Mouse (Mus musculus): ENCODE measurements at regions not wholly inside any gene's neighbourhood (a gene's known extent, or its start where the extent isn't known, plus 50 kb on each side); places are given as distances from the start of the nearest gene placed in this dataset.

GRCm38 (mm10) chr11:71410582-71410981 lies 180.0 kb upstream of the Nlrp1b start:
- no peak for DNase-seq (ENCODE audit: low spot score in 2 of 2)

- no peak for DNase-seq (ENCODE audit: low spot score in 2 of 2)
These were observed 181.4 kb upstream of the Nlrp1b start for GRCm38 (mm10) chr11:71411958-71412357.

- DNase-seq (ENCODE audit: low spot score in 2 of 2), result no peak
These were observed 184.0 kb upstream of the Nlrp1b start for GRCm38 (mm10) chr11:71414403-71415140.

- DNase-seq (ENCODE audit: low spot score in 2 of 2), result no peak
These were observed 184.9 kb upstream of the Nlrp1b start for GRCm38 (mm10) chr11:71415451-71415850.

GRCm38 (mm10) chr11:71422291-71422840 lies 191.8 kb upstream of the Nlrp1b start:
- no peak for DNase-seq (ENCODE audit: low spot score in 2 of 2)

GRCm38 (mm10) chr11:71423242-71423641 lies 192.7 kb upstream of the Nlrp1b start:
- no peak for DNase-seq (ENCODE audit: low spot score in 2 of 2)

- no peak for DNase-seq (ENCODE audit: low spot score in 2 of 2)
These were observed 194.3 kb upstream of the Nlrp1b start for GRCm38 (mm10) chr11:71424879-71425278.

GRCm38 (mm10) chr11:71429739-71430138 lies 199.2 kb upstream of the Nlrp1b start:
- DNase-seq (ENCODE audit: low spot score in 2 of 2), result no peak

GRCm38 (mm10) chr11:71434241-71434640 lies 203.7 kb upstream of the Nlrp1b start:
- DNase-seq (ENCODE audit: low spot score in 2 of 2), result no peak

- DNase-seq (ENCODE audit: low spot score in 2 of 2), result no peak
These were observed 204.4 kb upstream of the Nlrp1b start for GRCm38 (mm10) chr11:71434886-71435285.

GRCm38 (mm10) chr11:71435745-71436144 lies 205.2 kb upstream of the Nlrp1b start:
- peak in 1 of 2 experiments; percentile 24 for DNase-seq (ENCODE audit: low spot score in 2 of 2)

- DNase-seq (ENCODE audit: low spot score in 2 of 2), result no peak
These were observed 205.8 kb upstream of the Nlrp1b start for GRCm38 (mm10) chr11:71436335-71436734.

- DNase-seq (ENCODE audit: low spot score in 2 of 2), result peak; percentile 50 to 71
These were observed 206.3 kb upstream of the Nlrp1b start for GRCm38 (mm10) chr11:71436801-71437200.

GRCm38 (mm10) chr11:71439871-71440270 lies 209.3 kb upstream of the Nlrp1b start:
- DNase-seq (ENCODE audit: low spot score in 2 of 2), result peak; percentile 49 to 73

GRCm38 (mm10) chr11:71440392-71440791 lies 209.9 kb upstream of the Nlrp1b start:
- DNase-seq (ENCODE audit: low spot score in 2 of 2), result no peak

- peak in 1 of 2 experiments; percentile 14 for DNase-seq (ENCODE audit: low spot score in 2 of 2)
These were observed 213.5 kb upstream of the Nlrp1b start for GRCm38 (mm10) chr11:71444056-71444455.

GRCm38 (mm10) chr11:71446641-71447040 lies 216.1 kb upstream of the Nlrp1b start:
- DNase-seq (ENCODE audit: low spot score in 2 of 2), result no peak

- peak; percentile 35 to 70 for DNase-seq (ENCODE audit: low spot score in 2 of 2)
These were observed 217.6 kb upstream of the Nlrp1b start for GRCm38 (mm10) chr11:71447841-71448745.

GRCm38 (mm10) chr11:71480094-71480493 lies 249.6 kb upstream of the Nlrp1b start:
- DNase-seq (ENCODE audit: low spot score in 2 of 2), result no peak

- DNase-seq (ENCODE audit: low spot score in 2 of 2), result no peak
These were observed 251.9 kb upstream of the Wscd1 start for GRCm38 (mm10) chr11:71497863-71498262.

- DNase-seq (ENCODE audit: low spot score in 2 of 2), result no peak
These were observed 251.4 kb upstream of the Wscd1 start for GRCm38 (mm10) chr11:71498299-71498698.

- DNase-seq (ENCODE audit: low spot score in 2 of 2), result no peak
These were observed 247.6 kb upstream of the Wscd1 start for GRCm38 (mm10) chr11:71502156-71502555.
